Comparison of ENCODE assay signal across 9 mouse cellular contexts in the genomic region with DNA sequence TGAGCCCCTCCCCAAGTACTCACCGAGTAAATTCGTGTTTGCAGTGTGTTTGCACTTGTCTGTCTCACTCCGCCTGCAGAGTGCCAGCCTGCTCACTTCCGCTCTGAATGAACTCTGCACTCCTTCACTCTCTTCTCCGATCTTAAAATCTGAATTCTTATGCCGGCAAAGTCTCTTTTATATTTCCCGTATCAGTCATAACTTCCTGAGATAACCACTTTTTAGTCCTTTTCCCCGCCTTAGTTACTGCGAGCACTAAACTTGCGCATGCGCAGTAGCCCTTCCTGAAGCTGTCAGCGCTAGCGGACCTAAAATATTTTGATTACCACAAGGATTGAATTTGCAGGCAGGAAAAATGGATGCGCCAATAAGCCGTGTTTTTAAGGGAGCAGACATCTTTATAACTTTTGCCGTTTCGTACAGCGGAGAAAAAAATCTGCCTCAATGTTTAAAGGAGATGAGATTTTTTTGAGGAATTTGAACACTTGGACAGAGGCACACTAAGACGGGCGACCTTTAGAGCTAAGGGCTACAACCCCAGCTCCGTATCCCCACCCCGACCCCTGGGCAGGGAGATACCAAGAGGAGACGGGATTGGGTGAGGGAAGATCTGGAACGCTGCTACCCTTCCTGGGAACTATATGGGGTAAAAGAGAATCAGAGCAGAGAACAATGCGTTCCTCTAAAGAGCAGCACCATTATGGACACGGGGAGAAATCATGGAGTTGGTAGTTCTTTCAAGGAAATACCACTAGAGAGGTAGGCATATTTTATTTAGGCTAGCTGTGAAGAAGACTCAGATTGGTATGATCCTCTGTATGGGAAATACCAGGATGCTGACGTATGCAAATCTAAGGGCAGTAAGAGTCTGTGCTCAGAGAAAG. TPM values are rescaled to one million over a fixed set of nuclear protein-coding genes. Genes with fewer than 3 reads are reported as not detected.
DNase-seq lines count a peak whose midpoint lies in the region; ATAC-seq lines count a peak whose summit lies in the region.
"Had no signal": no experiment of that assay in that cellular context is flagged by ENCODE, and none has a peak within 500 bp of the region (broad histone marks: within the 10 kb centered on the region; RNA-seq: fewer than 3 reads in every experiment).

Gene Zfp300 (minus strand): TSS at position 545 of the 884 bp plus-strand sequence.

- WGBS in embryonic facial prominence, embryonic 13.5 days: 23% methylated on average over 27 of the region's 27 CpGs
- 16% methylated on average over 27 of the region's 27 CpGs for WGBS in heart, embryonic 10.5 days
- WGBS in limb, embryonic 12.5 days: 17% methylated on average over 27 of the region's 27 CpGs
- WGBS in midbrain, embryonic 13.5 days: 23% methylated on average over 27 of the region's 27 CpGs

- DNase-seq in 3T3-L1 (ENCODE audit: low read depth, low spot score): peak; percentile 89
- DNase-seq in adrenal gland, postnatal 4 days (ENCODE audit: low spot score in 2 of 2): peak; percentile 8 to 27
- DNase-seq in heart, embryonic 10.5 days (ENCODE audit: low spot score): peak; percentile 76
- DNase-seq in kidney, adult 9 months: peak; percentile 70
- DNase-seq in spleen, adult 18-20 months: peak; percentile 25 to 46

- no peaks in the 10 kb centered on the region for H3K9me3 ChIP-seq in embryonic facial prominence, embryonic 13.5 days
- H3K9me3 ChIP-seq in heart, embryonic 10.5 days: no peaks in the 10 kb centered on the region
- no peaks in the 10 kb centered on the region for H3K9me3 ChIP-seq in limb, embryonic 12.5 days
- no peaks in the 10 kb centered on the region for H3K9me3 ChIP-seq in midbrain, embryonic 13.5 days

- H3K4me3 ChIP-seq in embryonic facial prominence, embryonic 13.5 days: peak within 1 kb of the TSS; percentile 44
- H3K4me3 ChIP-seq in heart, embryonic 10.5 days: peak within 1 kb of the TSS; percentile 58
- peak within 1 kb of the TSS; percentile 41 for H3K4me3 ChIP-seq in limb, embryonic 12.5 days (replicated peaks)
- H3K4me3 ChIP-seq in midbrain, embryonic 13.5 days (replicated peaks): peak within 1 kb of the TSS; percentile 47

- peak within 1 kb of the TSS; percentile 64 for H3K9ac ChIP-seq in embryonic facial prominence, embryonic 13.5 days
- H3K9ac ChIP-seq in limb, embryonic 12.5 days (replicated peaks): peak within 1 kb of the TSS; percentile 37; the same call in 1 of the 2 replicates
- H3K9ac ChIP-seq in midbrain, embryonic 13.5 days (replicated peaks): peak within 1 kb of the TSS; percentile 63

- peak; percentile 75; the same call in 1 of the 2 replicates for ATAC-seq in embryonic facial prominence, embryonic 13.5 days (ENCODE audit: insufficient number of reproducible peaks, insufficient read depth, low FRiP score, low TSS enrichment, low read depth)
- ATAC-seq in limb, embryonic 12.5 days (ENCODE audit: insufficient number of reproducible peaks, insufficient read depth, low FRiP score, low TSS enrichment, low read depth): peak; percentile 76
- ATAC-seq in midbrain, embryonic 13.5 days: peak; percentile 95

- H3K36me3 ChIP-seq in embryonic facial prominence, embryonic 13.5 days: no peaks in the 10 kb centered on the region
- H3K36me3 ChIP-seq in heart, embryonic 10.5 days: no peaks in the 10 kb centered on the region
- H3K36me3 ChIP-seq in limb, embryonic 12.5 days: no peaks in the 10 kb centered on the region
- no peaks in the 10 kb centered on the region for H3K36me3 ChIP-seq in midbrain, embryonic 13.5 days

- peak within 1 kb of the TSS; percentile 86 for H3K27ac ChIP-seq in embryonic facial prominence, embryonic 13.5 days
- peak within 1 kb of the TSS; percentile 52 for H3K27ac ChIP-seq in heart, embryonic 10.5 days
- H3K27ac ChIP-seq in limb, embryonic 12.5 days: peak within 1 kb of the TSS; percentile 35; the same call in 1 of the 2 replicates
- peak within 1 kb of the TSS; percentile 87 for H3K27ac ChIP-seq in midbrain, embryonic 13.5 days

- no peaks in the 10 kb centered on the region for H3K4me1 ChIP-seq in embryonic facial prominence, embryonic 13.5 days
- H3K4me1 ChIP-seq in heart, embryonic 10.5 days: no peaks in the 10 kb centered on the region
- no peaks in the 10 kb centered on the region for H3K4me1 ChIP-seq in limb, embryonic 12.5 days (replicated peaks)
- no peaks in the 10 kb centered on the region for H3K4me1 ChIP-seq in midbrain, embryonic 13.5 days (replicated peaks)

- peak within 1 kb of the TSS; percentile 55 for H3K4me2 ChIP-seq in embryonic facial prominence, embryonic 13.5 days
- peak within 1 kb of the TSS; percentile 54 for H3K4me2 ChIP-seq in limb, embryonic 12.5 days
- peak within 1 kb of the TSS; percentile 52 for H3K4me2 ChIP-seq in midbrain, embryonic 13.5 days (replicated peaks)

- H3K27me3 ChIP-seq in embryonic facial prominence, embryonic 13.5 days: no peaks in the 10 kb centered on the region
- no peaks in the 10 kb centered on the region for H3K27me3 ChIP-seq in heart, embryonic 10.5 days (ENCODE audit: insufficient read depth, poor library complexity, severe bottlenecking)
- H3K27me3 ChIP-seq in limb, embryonic 12.5 days: no peaks in the 10 kb centered on the region
- no peaks in the 10 kb centered on the region for H3K27me3 ChIP-seq in midbrain, embryonic 13.5 days

RNA-seq across cellular contexts. Expression of gene Zfp300, which starts in this region (rescaled TPM):
- total RNA-seq in adrenal gland, postnatal 4 days (2021): 1 to 10 TPM; 3.4 to 4.3 TPM
- polyA plus RNA-seq in embryonic facial prominence, embryonic 13.5 days (2015; fragmentation: Nextera tagmentation; extraction: Ambion mirVana): 2.4 and 2.9 TPM in 2 replicates
- 0.80 and 1.0 TPM in 2 replicates for polyA plus RNA-seq in heart, embryonic 10.5 days (2016; fragmentation: Nextera tagmentation; extraction: Ambion mirVana)
- polyA plus RNA-seq in limb, embryonic 12.5 days (2016; fragmentation: Nextera tagmentation; extraction: Ambion mirVana): 1.1 and 1.6 TPM in 2 replicates
- 3.5 and 4.1 TPM in 2 replicates for polyA plus RNA-seq in midbrain, embryonic 13.5 days (2015; fragmentation: Nextera tagmentation; extraction: Ambion mirVana)
- total RNA-seq: MEL had no signal

Comparison
In these comparisons a context has a peak if more than half of its experiments do, and no peak if none do; other contexts are left out.
1. Peak in every context shown above with its lines: DNase-seq, ATAC-seq, H3K4me3 ChIP-seq and H3K27ac ChIP-seq.
2. DNase-seq: peak in every context shown above with its lines; median percentile 89 in 3T3-L1; 76 in heart, embryonic 10.5 days; 70 in kidney, adult 9 months; 36 in spleen, adult 18-20 months; 18 in adrenal gland, postnatal 4 days.
3. H3K27ac ChIP-seq: peak in every context shown above with its lines; median percentile 87 in midbrain, embryonic 13.5 days; 86 in embryonic facial prominence, embryonic 13.5 days; 52 in heart, embryonic 10.5 days; 35 in limb, embryonic 12.5 days.